ENCODE assay signal across 8 mouse cellular contexts in genomic region chr17:78916369-78916813, GRCm38 (mm10). TPM values are rescaled to one million over a fixed set of nuclear protein-coding genes. Genes with fewer than 3 reads are reported as not detected.
DNase-seq lines count a peak whose midpoint lies in the region; ATAC-seq and TF ChIP-seq lines count a peak whose summit lies in the region.

TSS of gene Cebpzos (plus strand) at chr17:78916500.

- peak; percentile 87 for DNase-seq in c-Kit-positive CD71-positive TER-119-positive erythroid progenitor cells, embryonic 14.5 days (ENCODE audit: low spot score)
- peak; percentile 87 to 89 for DNase-seq in heart, postnatal 10 days
- DNase-seq in large intestine, adult 2 months (ENCODE audit: low read depth, low spot score) = peak; percentile 80
- peak; percentile 96 for DNase-seq in liver, postnatal 0 days
- DNase-seq in testis, postnatal 10 days (ENCODE audit: low spot score) = peak; percentile 91

- H3K36me3 ChIP-seq in E14TG2a.4 (ENCODE audit: insufficient read depth, low read length) = peaks cover 39% of the 10 kb centered on the region
- H3K36me3 ChIP-seq in forebrain, embryonic 13.5 days (ENCODE audit: poor library complexity, severe bottlenecking) = peaks cover 25% of the 10 kb centered on the region
- peaks cover 22% of the 10 kb centered on the region for H3K36me3 ChIP-seq in liver, postnatal 0 days (replicated peaks; ENCODE audit: insufficient read depth, low read length)
- peaks cover 9% of the 10 kb centered on the region for H3K36me3 ChIP-seq in neural tube, embryonic 14.5 days (ENCODE audit: control insufficient read depth, insufficient read depth, low read length)

- no peak for TF ChIP-seq EP300 in liver, postnatal 0 days (IDR thresholded peaks at IDR 0.05; ENCODE audit: low read depth)

- H3K27ac ChIP-seq in forebrain, embryonic 13.5 days = peak within 1 kb of the TSS; percentile 75
- H3K27ac ChIP-seq in liver, postnatal 0 days (ENCODE audit: low read depth) = peak within 1 kb of the TSS; percentile 87
- H3K27ac ChIP-seq in neural tube, embryonic 14.5 days (ENCODE audit: low read depth, low read length) = peak within 1 kb of the TSS; percentile 78

- H3K9me3 ChIP-seq in E14TG2a.4 (ENCODE audit: low read length) = no peaks in the 10 kb centered on the region
- no peaks in the 10 kb centered on the region for H3K9me3 ChIP-seq in forebrain, embryonic 13.5 days (replicated peaks)
- H3K9me3 ChIP-seq in liver, postnatal 0 days (ENCODE audit: low read length) = no peaks in the 10 kb centered on the region
- H3K9me3 ChIP-seq in neural tube, embryonic 14.5 days (ENCODE audit: control insufficient read depth, low read length) = no peaks in the 10 kb centered on the region

- no peaks in the 10 kb centered on the region for H3K27me3 ChIP-seq in E14TG2a.4 (ENCODE audit: insufficient read depth, low read length)
- no peaks in the 10 kb centered on the region for H3K27me3 ChIP-seq in forebrain, embryonic 13.5 days
- no peaks in the 10 kb centered on the region for H3K27me3 ChIP-seq in liver, postnatal 0 days (ENCODE audit: insufficient read depth, low read length)
- H3K27me3 ChIP-seq in neural tube, embryonic 14.5 days (ENCODE audit: control insufficient read depth, insufficient read depth, low read length) = no peaks in the 10 kb centered on the region

- peak within 1 kb of the TSS; percentile 77 for H3K4me2 ChIP-seq in forebrain, embryonic 13.5 days
- H3K4me2 ChIP-seq in liver, postnatal 0 days (ENCODE audit: low read depth, low read length) = peak within 1 kb of the TSS; percentile 87
- H3K4me2 ChIP-seq in neural tube, embryonic 14.5 days (ENCODE audit: low read depth, low read length) = peak within 1 kb of the TSS; percentile 70

- peaks cover 48% of the 10 kb centered on the region for H3K4me1 ChIP-seq in E14TG2a.4 (replicated peaks; ENCODE audit: low read depth, low read length)
- peaks cover 20% of the 10 kb centered on the region for H3K4me1 ChIP-seq in forebrain, embryonic 13.5 days
- peaks cover 18% of the 10 kb centered on the region for H3K4me1 ChIP-seq in liver, postnatal 0 days (ENCODE audit: insufficient read depth)
- H3K4me1 ChIP-seq in neural tube, embryonic 14.5 days (ENCODE audit: control insufficient read depth, insufficient read depth, low read length) = peaks cover 7% of the 10 kb centered on the region

- intact Hi-C loops in heart, postnatal 10 days (cut with DNase I) = loop anchor here (5.0 kb wide), 1 partner anchor 79 kb away; the partner anchor contains the start of genes Gpatch11 and Heatr5b

- no peak for TF ChIP-seq CTCF in E14TG2a.4 (conservative IDR thresholded peaks at IDR 0.05; ENCODE audit: low read length)
- TF ChIP-seq CTCF in liver, postnatal 0 days (IDR thresholded peaks at IDR 0.05; ENCODE audit: low read depth) = no peak

- peak within 1 kb of the TSS; percentile 78 for H3K9ac ChIP-seq in forebrain, embryonic 13.5 days
- peak within 1 kb of the TSS; percentile 80 for H3K9ac ChIP-seq in liver, postnatal 0 days (replicated peaks)
- peak within 1 kb of the TSS; percentile 74 for H3K9ac ChIP-seq in neural tube, embryonic 14.5 days (replicated peaks; ENCODE audit: low read depth, low read length)

- peak within 1 kb of the TSS; percentile 86 for H3K4me3 ChIP-seq in E14TG2a.4 (replicated peaks; ENCODE audit: low read length)
- peak within 1 kb of the TSS; percentile 65 for H3K4me3 ChIP-seq in forebrain, embryonic 13.5 days
- peak within 1 kb of the TSS; percentile 70 for H3K4me3 ChIP-seq in liver, postnatal 0 days (ENCODE audit: low read depth, low read length)
- H3K4me3 ChIP-seq in neural tube, embryonic 14.5 days (ENCODE audit: low read depth, low read length) = peak within 1 kb of the TSS; percentile 69

- ATAC-seq in forebrain, embryonic 13.5 days = peak; percentile 93
- ATAC-seq in liver, postnatal 0 days = peak; percentile 91
- ATAC-seq in neural tube, embryonic 14.5 days (ENCODE audit: low read depth) = peak; percentile 96

- under 1% methylated on average over 37 of the region's 37 CpGs for WGBS in forebrain, embryonic 13.5 days
- WGBS in large intestine, adult 2 months = under 1% methylated on average over 37 of the region's 37 CpGs
- WGBS in liver, postnatal 0 days (ENCODE audit: insufficient replicate concordance) = under 1% methylated on average over 37 of the region's 37 CpGs
- WGBS in neural tube, embryonic 14.5 days = under 1% methylated on average over 37 of the region's 37 CpGs

RNA-seq across cellular contexts. Expression of gene Cebpzos, which starts in this region (rescaled TPM):
- polyA plus RNA-seq in forebrain, embryonic 13.5 days (2015; fragmentation: Nextera tagmentation; extraction: Ambion mirVana) = 114 and 133 TPM in 2 replicates
- 10 to 100 TPM; 41.6 to 52.5 TPM for total RNA-seq in heart, postnatal 10 days (2021)
- polyA plus RNA-seq in large intestine, adult 2 months (2012; rRNA removed) = 8.6 and 8.8 TPM in 2 replicates
- 57.0 and 59.5 TPM in 2 replicates for polyA plus RNA-seq in liver, postnatal 0 days (2015; fragmentation: Nextera tagmentation; extraction: Ambion mirVana)
- polyA plus RNA-seq in neural tube, embryonic 14.5 days (2014; fragmentation: Nextera tagmentation; extraction: Ambion mirVana) = 114 and 118 TPM in 2 replicates

Comparison
In these comparisons a context has a peak if more than half of its experiments do, and no peak if none do; other contexts are left out.
1. Peak in every context shown above with its lines: DNase-seq, ATAC-seq, H3K4me3 ChIP-seq and H3K27ac ChIP-seq.